Mouse (Mus musculus) gastrocnemius, postnatal 4 days (tissue): ENCODE results near the gene Sp6. TPM values are rescaled to one million over a fixed set of nuclear protein-coding genes. Genes with fewer than 3 reads are reported as not detected.

Experiments
- DNase-seq, 2 experiments: peaks; one replicate each; pipeline ENCODE4 v3.0.0; 2021 to 2022; ENCODE audit warnings: low spot score in 2 of 2, mixed read lengths in 2 of 2
- total RNA-seq, 2 experiments: library from RNA; stranded (reverse); gene quantifications; 2 replicates each; pipeline ENCODE4 v1.2.3; 2021

The Sp6 gene
- total RNA-seq, 2 experiments from 2014 or later = 0.27 to 0.34 TPM

GRCm38 (mm10) chr11:97019345-97019708 lies 6.1 kb downstream of the Sp6 start:
- no peak for DNase-seq

- peak in 1 of 2 experiments; percentile 15 for DNase-seq
These were observed 8.0 kb downstream of the Sp6 start for GRCm38 (mm10) chr11:97021121-97021765.

GRCm38 (mm10) chr11:97021873-97022484 lies 8.8 kb downstream of the Sp6 start:
- DNase-seq = peak; percentile 69 to 77

- no peak for DNase-seq
These were observed 11.8 kb downstream of the Sp6 start for GRCm38 (mm10) chr11:97024977-97025376.

GRCm38 (mm10) chr11:97025721-97026344 lies 12.6 kb downstream of the Sp6 start:
- DNase-seq = peak; percentile 81 to 88

GRCm38 (mm10) chr11:97029686-97030417 lies 16.7 kb downstream of the Sp6 start, which contains the start of gene Scrn2:
Scrn2 (plus strand) TSS chr11:97029938.
- peak; percentile 60 to 78 for DNase-seq

- DNase-seq = no peak
These were observed 17.2 kb downstream of the Sp6 start for GRCm38 (mm10) chr11:97030426-97030825.

- DNase-seq = no peak
These were observed 18.8 kb downstream of the Sp6 start for GRCm38 (mm10) chr11:97031977-97032376.

GRCm38 (mm10) chr11:97032499-97032898 lies 19.3 kb downstream of the Sp6 start:
- DNase-seq = no peak

GRCm38 (mm10) chr11:97033781-97034180 lies 20.6 kb downstream of the Sp6 start:
- no peak for DNase-seq

- no peak for DNase-seq
These were observed 22.9 kb downstream of the Sp6 start for GRCm38 (mm10) chr11:97036141-97036540.

- no peak for DNase-seq
These were observed 25.7 kb downstream of the Sp6 start for GRCm38 (mm10) chr11:97038881-97039280.

GRCm38 (mm10) chr11:97040301-97041021 lies 27.3 kb downstream of the Sp6 start:
- DNase-seq = no peak

- peak; percentile 83 to 89 for DNase-seq
These were observed 28.1 kb downstream of the Sp6 start, which contains the start of the genes Lrrc46 and Mrpl10 for GRCm38 (mm10) chr11:97041022-97041899. Lrrc46 (minus strand) TSS chr11:97041407. Mrpl10 (plus strand) TSS chr11:97041560.

GRCm38 (mm10) chr11:97044902-97045301 lies 31.7 kb downstream of the Sp6 start:
- DNase-seq = no peak

GRCm38 (mm10) chr11:97045861-97046260 lies 32.7 kb downstream of the Sp6 start:
- no peak for DNase-seq

GRCm38 (mm10) chr11:97048090-97048650 lies 35.0 kb downstream of the Sp6 start:
- no peak for DNase-seq

- no peak for DNase-seq
These were observed 36.4 kb downstream of the Sp6 start for GRCm38 (mm10) chr11:97049492-97050085.
